Mouse (Mus musculus): ENCODE data around the gene Col4a5. TPM values are rescaled to one million over a fixed set of nuclear protein-coding genes. Genes with fewer than 3 reads are reported as not detected.

The Col4a5 gene
- polyA plus RNA-seq (2015; fragmentation: Illumina TruSeq; extraction: RNeasy Lipid Tissue Mini Kit (QIAGEN cat#74804); ENCODE audit: insufficient read depth, low replicate concordance): 2.1 TPM

DNA sequence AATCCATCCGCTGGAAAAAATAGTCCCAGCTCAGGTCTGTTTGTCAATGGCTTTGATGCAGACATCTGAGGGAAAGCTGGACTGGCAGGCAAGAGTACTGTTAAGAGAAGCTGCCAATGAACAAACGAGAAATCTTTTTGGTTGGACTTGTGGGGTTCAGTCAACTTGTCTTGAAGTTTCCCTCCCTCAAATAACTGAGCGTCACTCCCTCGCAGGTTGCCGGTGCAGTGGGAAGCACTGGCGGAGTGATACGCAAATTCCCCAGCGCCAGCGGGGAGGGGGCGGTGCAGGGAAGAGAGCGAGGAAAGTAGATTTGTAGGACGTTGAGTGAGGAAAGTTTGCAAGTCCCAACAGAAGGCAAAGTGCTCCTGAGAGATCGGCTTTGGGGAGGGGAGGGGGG lies at the start of gene Col4a5:
Gene Col4a5 (plus strand): TSS at position 276 of the 400 bp plus-strand sequence.

GRCm38 (mm10) chrX:141473470-141474302 lies 1.5 kb upstream of the Col4a5 start, which contains the start of gene Col4a6:
TSS of gene Col4a6 (minus strand) at chrX:141474076.

DNA sequence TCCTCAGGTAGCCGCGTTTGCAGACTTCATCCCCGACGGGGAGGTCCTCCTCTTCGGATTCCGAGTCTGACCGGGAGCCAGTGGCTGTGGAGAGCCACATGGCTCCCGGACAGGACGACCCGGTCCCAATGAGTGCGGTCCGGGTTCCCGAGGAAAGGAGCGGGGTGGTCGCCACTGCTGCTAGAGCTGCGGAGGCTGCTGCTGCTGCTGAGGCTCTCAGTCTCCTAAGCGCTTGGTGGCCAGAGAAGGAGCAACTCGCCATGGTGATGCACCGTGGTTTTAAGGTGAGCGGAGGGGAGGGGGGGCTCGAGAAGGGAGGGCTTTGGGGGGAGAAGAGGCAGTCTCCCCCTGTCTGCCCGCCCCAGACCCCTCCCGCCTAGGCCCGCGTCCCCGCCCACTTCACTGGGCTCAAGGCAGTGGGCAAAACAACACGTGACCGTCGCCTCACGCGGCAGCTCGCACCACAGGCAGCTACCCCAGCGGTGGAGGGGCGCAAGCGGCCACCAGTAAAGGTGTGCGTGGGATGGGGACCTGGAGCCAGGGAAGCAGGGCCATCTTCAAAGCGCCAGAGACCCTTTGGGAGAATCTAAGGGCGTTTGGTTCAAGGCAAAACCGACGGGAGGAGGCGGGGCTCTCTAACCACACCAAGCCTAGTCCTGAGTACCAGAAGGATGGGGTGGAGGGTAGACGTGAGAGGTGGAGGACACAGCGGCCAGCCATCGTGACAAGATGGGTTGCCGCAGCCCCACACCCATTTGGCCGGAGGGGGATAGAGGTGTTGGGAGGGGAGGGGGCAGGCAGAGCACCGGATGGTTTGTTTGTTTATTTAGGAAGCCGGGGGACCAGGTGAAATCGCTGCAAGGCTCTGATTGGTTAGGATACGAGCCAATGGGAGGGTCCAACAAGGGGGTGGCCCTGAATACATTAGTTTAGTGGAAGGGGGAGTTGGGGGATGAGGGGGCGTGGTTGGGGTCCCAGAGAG lies 250.0 kb downstream of the Col4a5 start, which contains the start of gene Irs4:
Gene Irs4 (minus strand): TSS at position 327 of the 982 bp plus-strand sequence.

Other genes with a start within 250 kb of the Col4a5 start
- 0.32 TPM for gene Col4a6, start 1.3 kb upstream of the Col4a5 start, polyA plus RNA-seq (2015; fragmentation: Illumina TruSeq; extraction: RNeasy Lipid Tissue Mini Kit (QIAGEN cat#74804); ENCODE audit: insufficient read depth, low replicate concordance)
- gene Irs4, start 249.9 kb downstream of the Col4a5 start, polyA plus RNA-seq (2015; fragmentation: Illumina TruSeq; extraction: RNeasy Lipid Tissue Mini Kit (QIAGEN cat#74804); ENCODE audit: insufficient read depth, low replicate concordance): not detected

Measured in spleen, adult 10 weeks (tissue).